Mouse (Mus musculus) intestine, embryonic 14.5 days (tissue): ENCODE measurements around the gene Dctn1. TPM values are rescaled to one million over a fixed set of nuclear protein-coding genes. Genes with fewer than 3 reads are reported as not detected.

ENCODE experiments used
- ATAC-seq: fragments of 200-750 bp; cut with Nextera tagmentation; replicated peaks from 2 replicates; pipeline ENCODE4 v1.8.0; 2017; ENCODE audit warnings: low read depth, moderate number of reproducible peaks, moderate TSS enrichment, moderate library complexity; ENCODE audit not compliant: low FRiP score, low TSS enrichment
- DNase-seq: peaks from one replicate; pipeline ENCODE4 v3.0.0-alpha.2; 2018; ENCODE audit warnings: low spot score
- H3K27ac ChIP-seq: fragments of 300-500 bp; sonication (generic); 2 replicates; pipeline ENCODE4 v1.5.1; 2014; ENCODE audit warnings: low read depth, mild to moderate bottlenecking, control low read depth
- H3K27me3 ChIP-seq: fragments of 300-500 bp; sonication (generic); replicated peaks from 2 replicates; pipeline ENCODE4 v1.6.1; 2014; ENCODE audit warnings: low read length, control low read depth; ENCODE audit not compliant: control insufficient read depth, insufficient read depth
- H3K36me3 ChIP-seq: fragments of 300-500 bp; sonication (generic); 2 replicates; pipeline ENCODE4 v1.6.1; 2014; ENCODE audit warnings: low read length, control low read depth; ENCODE audit not compliant: control insufficient read depth, insufficient read depth
- H3K4me1 ChIP-seq: fragments of 300-500 bp; sonication (generic); replicated peaks from 2 replicates; pipeline ENCODE4 v1.6.1; 2014; ENCODE audit warnings: low read length, control low read depth, mixed read lengths; ENCODE audit not compliant: control insufficient read depth, insufficient read depth
- H3K4me2 ChIP-seq: fragments of 300-500 bp; sonication (generic); 2 replicates; pipeline ENCODE4 v1.6.1; 2014; ENCODE audit warnings: low read length
- H3K4me3 ChIP-seq: fragments of 300-500 bp; sonication (generic); 2 replicates; pipeline ENCODE4 v1.5.1; 2014; ENCODE audit warnings: low read depth, low read length, control low read depth, mixed read lengths
- H3K9ac ChIP-seq: fragments of 300-500 bp; sonication (generic); 2 replicates; pipeline ENCODE4 v1.6.1; 2014; ENCODE audit warnings: mild to moderate bottlenecking, low read length
- H3K9me3 ChIP-seq: fragments of 300-500 bp; sonication (generic); 2 replicates; pipeline ENCODE4 v1.6.1; 2016; ENCODE audit warnings: low read length, control low read depth; ENCODE audit not compliant: control insufficient read depth
- WGBS: fragments of 180-500 bp; shearing (Covaris S2); extraction: QIAGEN DNeasy Blood & Tissue Kit; methylation state at CpG from one replicate; pipeline ENCODE4 v1.1.7; 2014; 5-methylcytosine and 5-hydroxymethylcytosine counted together
- polyA plus RNA-seq: library from polyadenylated mRNA; unstranded; fragments of >200 nt; fragmentation: Nextera tagmentation; extraction: Ambion mirVana; gene quantifications from 2 replicates; pipeline ENCODE4 v1.2.1, GENCODE M21; 2014

Dctn1 gene
- polyA plus RNA-seq, 1 experiment from 2014 or later, result 76.0 TPM

GRCm38 (mm10) chr6:83140044-83140443, 25.7 kb upstream of the Dctn1 start:
- 86% methylated on average over 8 of the region's 8 CpGs for WGBS
- peaks cover 39% of the 10 kb centered on the region for H3K4me1 ChIP-seq

GRCm38 (mm10) chr6:83141636-83142035, 24.1 kb upstream of the Dctn1 start:
- peak overlapping the region; percentile 51 for H3K4me2 ChIP-seq
- no peak overlapping the region for H3K9ac ChIP-seq
- H3K4me3 ChIP-seq, result peak overlapping the region; percentile 18
- H3K4me1 ChIP-seq, result peaks cover 29% of the 10 kb centered on the region
- H3K27me3 ChIP-seq, result no peaks in the 10 kb centered on the region
- no peak for ATAC-seq
- WGBS, result 33% methylated on average over 4 of the region's 4 CpGs
- peaks cover 9% of the 10 kb centered on the region for H3K36me3 ChIP-seq
- no peak overlapping the region for H3K27ac ChIP-seq
- no peaks in the 10 kb centered on the region for H3K9me3 ChIP-seq
- no peak for DNase-seq

More at GRCm38 (mm10) chr6:83140044-83140443, 25.7 kb upstream of the Dctn1 start:
- no peak for DNase-seq
- ATAC-seq, result no peak
- H3K4me2 ChIP-seq, result no peak overlapping the region
- H3K36me3 ChIP-seq, result no peaks in the 10 kb centered on the region; the same call in 1 of the 2 replicates
- no peak overlapping the region for H3K27ac ChIP-seq
- H3K9ac ChIP-seq, result no peak overlapping the region
- H3K27me3 ChIP-seq, result no peaks in the 10 kb centered on the region
- H3K4me3 ChIP-seq, result no peak overlapping the region
- H3K9me3 ChIP-seq, result no peaks in the 10 kb centered on the region

DNA sequence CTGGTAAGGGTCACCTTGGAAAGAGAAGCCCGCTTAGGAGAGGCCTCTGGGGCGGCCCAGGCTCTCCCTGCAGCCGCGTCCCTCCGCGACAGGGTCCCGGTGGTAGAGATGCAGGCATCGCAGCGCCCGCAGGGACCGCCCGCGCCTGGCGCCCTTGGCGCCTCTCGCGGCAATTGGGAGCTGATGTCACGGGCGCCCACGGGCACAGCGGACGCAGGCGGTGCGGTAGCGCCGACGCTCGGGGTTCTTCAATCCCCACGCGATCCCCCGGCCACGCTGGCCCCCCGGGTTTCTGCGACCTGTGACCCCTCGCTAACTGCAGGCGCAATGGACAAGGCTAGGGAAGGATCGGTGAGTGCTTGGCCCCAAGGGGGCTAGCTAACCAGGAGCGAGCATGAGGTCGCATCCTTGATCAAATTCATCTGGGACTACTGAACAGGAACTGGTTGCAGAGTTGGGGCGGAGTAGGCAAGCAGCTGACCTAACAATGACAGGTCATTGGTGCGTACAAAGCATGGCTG, 23.4 kb upstream of the Dctn1 start:
- Histone ChIP-seq H3K4me3 (peak overlapping the region; percentile 18), H3K9ac (peak overlapping the region; percentile 32), H3K27ac (no peak overlapping the region), H3K27me3 (no peaks in the 10 kb centered on the region), H3K9me3 (no peaks in the 10 kb centered on the region), H3K4me2 (peak overlapping the region; percentile 51), H3K36me3 (peaks cover 16% of the 10 kb centered on the region), H3K4me1 (peaks cover 29% of the 10 kb centered on the region)
- DNase-seq (no peak), ATAC-seq (no peak)
- WGBS, result 12% methylated on average over 39 of the region's 41 CpGs

- DNase-seq (no peak), ATAC-seq (no peak)
- Histone ChIP-seq H3K4me2 (no peak overlapping the region), H3K9me3 (no peaks in the 10 kb centered on the region), H3K27ac (no peak overlapping the region), H3K9ac (no peak overlapping the region), H3K36me3 (peaks cover 22% of the 10 kb centered on the region), H3K4me3 (no peak overlapping the region), H3K27me3 (no peaks in the 10 kb centered on the region), H3K4me1 (peaks cover 27% of the 10 kb centered on the region)
- 54% methylated on average over 10 of the region's 11 CpGs for WGBS
These were observed 22.8 kb upstream of the Dctn1 start for GRCm38 (mm10) chr6:83142886-83143285.

DNA sequence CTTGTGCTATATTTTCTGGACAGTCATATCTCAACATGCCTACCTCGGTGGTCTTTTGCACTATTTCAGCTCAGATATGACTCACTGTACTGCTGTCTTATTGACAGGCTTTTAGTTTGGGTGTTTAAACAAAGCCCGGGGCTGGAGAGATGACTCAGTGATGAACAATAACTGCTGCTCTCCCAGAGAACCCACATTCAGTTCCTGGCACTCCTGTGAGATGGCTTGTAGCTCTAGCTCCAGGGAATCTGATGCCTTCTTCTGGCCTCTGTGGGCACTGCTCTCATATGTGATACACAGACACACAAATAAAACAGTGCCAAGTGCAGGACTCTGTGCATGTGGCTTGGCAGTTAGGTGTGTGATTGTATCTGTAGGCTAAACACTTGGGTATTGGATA, 20.5 kb upstream of the Dctn1 start:
- Histone ChIP-seq H3K27ac (no peak overlapping the region), H3K27me3 (no peaks in the 10 kb centered on the region), H3K4me3 (no peak overlapping the region), H3K36me3 (peaks cover 42% of the 10 kb centered on the region), H3K4me1 (peaks cover 11% of the 10 kb centered on the region), H3K4me2 (no peak overlapping the region), H3K9ac (no peak overlapping the region), H3K9me3 (no peaks in the 10 kb centered on the region)
- WGBS, result 68% methylated on average over 2 of the region's 2 CpGs
- ATAC-seq (no peak), DNase-seq (no peak)

- H3K4me2 ChIP-seq, result no peak overlapping the region
- H3K9ac ChIP-seq, result no peak overlapping the region
- ATAC-seq (no peak), DNase-seq (no peak)
- H3K36me3 ChIP-seq, result peaks cover 47% of the 10 kb centered on the region
- H3K4me3 ChIP-seq, result no peak overlapping the region
- no peaks in the 10 kb centered on the region for H3K27me3 ChIP-seq
- WGBS, result 68% methylated on average over 9 of the region's 9 CpGs
- H3K9me3 ChIP-seq, result no peaks in the 10 kb centered on the region
- H3K4me1 ChIP-seq, result peaks cover 11% of the 10 kb centered on the region
- H3K27ac ChIP-seq, result no peak overlapping the region
These were observed 19.9 kb upstream of the Dctn1 start for GRCm38 (mm10) chr6:83145805-83146204.

DNA sequence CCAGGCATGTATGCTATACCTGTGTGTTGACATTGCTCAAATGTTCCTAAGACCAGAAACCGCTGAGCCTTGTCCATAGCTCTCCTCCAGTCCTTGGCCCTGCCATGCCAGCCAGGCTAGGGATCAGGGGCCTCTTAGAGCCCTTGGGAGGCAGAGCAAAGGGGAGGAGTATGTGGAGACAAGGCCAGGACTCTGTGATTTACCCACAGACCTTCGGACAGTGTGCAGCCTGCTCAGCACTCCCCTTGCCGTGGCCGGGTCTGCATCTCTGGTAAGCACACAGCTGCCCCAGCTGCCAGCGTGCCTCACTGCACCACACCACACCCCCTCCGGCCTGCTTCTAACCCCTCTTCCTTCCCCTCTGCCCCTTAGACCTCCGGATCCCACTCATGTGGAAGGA, 18.4 kb upstream of the Dctn1 start:
- Histone ChIP-seq H3K36me3 (peaks cover 56% of the 10 kb centered on the region), H3K4me3 (no peak overlapping the region), H3K27ac (no peak overlapping the region), H3K27me3 (no peaks in the 10 kb centered on the region), H3K4me2 (no peak overlapping the region), H3K9me3 (no peaks in the 10 kb centered on the region), H3K9ac (no peak overlapping the region), H3K4me1 (peaks cover 3% of the 10 kb centered on the region)
- 66% methylated on average over 7 of the region's 7 CpGs for WGBS
- no peak for DNase-seq
- ATAC-seq, result no peak

- Histone ChIP-seq H3K27me3 (no peaks in the 10 kb centered on the region), H3K36me3 (peaks cover 52% of the 10 kb centered on the region), H3K4me2 (no peak overlapping the region), H3K27ac (no peak overlapping the region), H3K4me3 (no peak overlapping the region), H3K4me1 (peaks cover 6% of the 10 kb centered on the region), H3K9me3 (no peaks in the 10 kb centered on the region), H3K9ac (no peak overlapping the region)
- ATAC-seq (no peak), DNase-seq (no peak)
- 38% methylated on average over 8 of the region's 8 CpGs for WGBS
These were observed 14.0 kb upstream of the Dctn1 start for GRCm38 (mm10) chr6:83151721-83152120.

DNA sequence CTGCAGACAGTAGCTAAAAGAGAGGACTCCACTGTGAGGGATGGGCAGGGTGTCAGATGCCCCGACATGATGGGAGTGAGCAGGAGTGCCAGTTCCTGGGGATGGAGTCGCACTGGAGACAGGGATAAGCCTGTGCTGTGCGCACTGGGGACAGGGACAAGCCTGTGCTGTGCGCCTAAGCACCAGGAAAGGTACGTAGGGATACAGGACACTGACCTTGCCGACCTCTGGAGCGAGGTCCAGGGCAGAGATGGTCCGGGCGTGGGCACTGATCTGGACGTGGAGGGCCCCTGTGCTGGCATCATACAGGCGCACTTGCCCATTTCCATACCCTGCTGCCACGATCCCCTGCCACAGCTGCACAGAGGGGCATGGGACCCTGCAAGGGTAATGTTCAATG, 12.7 kb upstream of the Dctn1 start:
- ATAC-seq, result no peak
- 82% methylated on average over 12 of the region's 12 CpGs for WGBS
- H3K36me3 ChIP-seq, result peaks cover 39% of the 10 kb centered on the region

More for the DNA sequence above, 12.7 kb upstream of the Dctn1 start:
- Histone ChIP-seq H3K27me3 (no peaks in the 10 kb centered on the region), H3K27ac (no peak overlapping the region), H3K9ac (no peak overlapping the region), H3K4me1 (peaks cover 6% of the 10 kb centered on the region), H3K4me3 (no peak overlapping the region), H3K9me3 (no peaks in the 10 kb centered on the region), H3K4me2 (no peak overlapping the region)
- DNase-seq, result no peak
